Mouse (Mus musculus) spleen, postnatal 36 days (tissue): ENCODE measurements around the gene Mki67.

Source experiments
- DNase-seq, 2 experiments: peaks; one replicate each; pipeline ENCODE4 v3.0.0; 2022; ENCODE audit warnings: low spot score in 2 of 2, mixed read lengths in 1 of 2

The Mki67 gene

DNA sequence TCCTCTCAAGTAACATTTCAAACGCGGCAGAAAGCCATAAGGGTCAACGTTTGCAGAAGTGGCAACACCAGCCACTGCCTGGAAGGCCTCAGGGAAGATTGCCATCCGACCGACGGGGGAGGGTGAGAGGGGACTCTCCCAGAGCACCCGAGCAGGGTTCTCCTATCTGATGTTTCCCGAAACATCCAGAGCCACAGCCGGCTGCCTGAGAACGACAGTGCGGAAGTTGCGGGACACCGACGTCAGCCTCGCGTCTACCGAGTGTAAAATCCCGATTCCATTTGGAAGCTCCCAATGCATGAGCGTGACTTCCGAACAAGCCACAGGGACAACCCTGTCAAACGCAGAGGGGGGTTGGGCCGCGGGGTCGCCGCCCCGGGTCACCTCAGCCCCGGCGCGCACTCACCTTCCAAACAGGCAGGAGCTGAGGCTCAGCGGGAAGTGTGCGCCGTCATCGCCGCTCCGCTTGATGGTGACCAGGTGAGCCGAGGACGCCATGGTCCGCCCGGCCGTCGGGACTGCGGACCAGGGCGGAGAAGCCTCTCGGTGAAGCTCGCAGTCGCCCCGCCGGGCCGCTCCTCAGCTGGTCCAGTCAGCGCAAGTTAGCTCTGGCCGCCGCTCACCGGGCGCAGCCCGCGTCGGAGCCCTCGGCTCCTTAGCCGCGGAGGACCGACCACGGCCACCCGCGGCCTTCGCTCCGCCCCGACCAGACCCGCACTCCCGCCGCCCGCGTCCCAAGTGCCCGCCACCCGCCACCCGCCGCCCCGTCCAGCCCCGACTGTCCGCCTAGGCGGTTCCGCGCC is at the start of gene Mki67:
Mki67 (minus strand) TSS at position 720 of the 803 bp plus-strand sequence.
- peak in 1 of 2 experiments; percentile 40 for DNase-seq

DNA sequence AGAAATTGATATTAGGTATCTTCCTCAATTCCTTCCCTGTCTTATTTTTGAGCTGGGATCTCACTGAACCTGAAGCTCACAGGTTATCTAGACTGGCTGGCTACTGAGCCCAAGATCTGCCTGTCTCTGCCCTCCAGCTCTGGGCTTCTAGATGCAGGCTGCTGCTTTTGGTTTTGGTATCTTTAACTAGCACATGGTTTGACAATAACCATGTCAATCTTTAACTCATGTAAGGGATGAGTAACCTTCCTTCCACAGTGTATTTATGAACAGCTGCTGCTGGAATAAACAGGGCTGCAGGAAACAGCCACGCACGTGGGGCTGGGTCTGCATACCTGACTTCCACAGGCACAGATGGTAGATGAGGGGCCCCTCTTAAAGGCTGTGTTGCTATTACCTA is 47.1 kb upstream of the Mki67 start:
- no peak for DNase-seq

DNA sequence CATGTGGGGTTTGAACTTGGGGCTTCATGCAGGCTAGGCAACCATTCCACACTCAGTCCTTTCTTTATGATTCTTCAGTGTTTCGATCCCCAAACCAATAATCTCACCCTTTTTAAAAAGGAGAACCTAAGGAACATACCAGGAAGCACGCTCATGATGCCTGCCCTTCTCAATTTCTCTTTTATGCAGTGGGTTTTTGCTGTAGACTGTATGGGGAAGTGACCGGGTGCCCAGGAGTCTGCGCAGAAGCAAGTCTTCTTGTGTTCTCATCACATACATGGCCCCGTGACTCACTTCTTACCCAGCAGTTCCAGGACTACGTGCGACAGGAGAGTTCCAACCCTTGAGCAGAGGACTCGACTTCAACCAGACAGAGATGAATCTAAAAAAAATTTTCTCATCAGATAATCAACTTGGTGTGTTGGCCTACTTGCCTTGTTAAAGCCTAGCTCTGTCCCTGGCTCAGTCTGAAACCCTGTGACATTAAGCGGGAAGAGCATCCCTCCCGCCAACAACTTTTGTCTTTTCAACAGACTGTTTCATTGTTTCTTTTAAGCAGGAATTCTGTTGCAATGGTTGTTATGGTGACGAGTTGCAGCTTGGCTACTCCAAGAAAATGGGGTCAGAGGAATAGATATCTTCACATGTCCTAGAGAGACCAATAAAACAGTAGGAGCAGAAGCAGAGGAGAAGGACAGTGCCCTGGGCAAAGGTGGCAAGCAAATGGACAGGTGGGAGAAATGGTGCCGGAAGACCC is 42.8 kb upstream of the Mki67 start:
- DNase-seq = no peak

DNA sequence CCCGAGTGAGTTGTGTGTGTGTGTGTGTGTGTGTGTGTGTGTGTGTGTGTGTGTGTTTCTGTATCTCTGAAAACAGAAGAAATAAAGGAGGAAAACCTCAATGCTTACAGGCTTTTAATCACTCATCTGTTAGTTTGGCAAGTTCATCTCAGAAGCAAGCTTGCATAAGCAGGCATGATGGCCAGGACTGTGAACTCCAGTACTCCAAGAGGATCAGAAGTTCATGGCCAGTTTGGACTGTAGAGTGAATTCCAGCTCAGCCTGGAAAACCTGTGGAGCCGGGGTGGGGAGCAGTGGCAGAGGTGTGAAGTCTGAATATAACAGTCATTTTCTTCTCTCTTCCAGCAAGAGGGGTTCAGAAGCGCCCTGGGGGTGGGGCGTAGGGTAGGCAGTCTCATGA is 42.0 kb upstream of the Mki67 start:
- DNase-seq = no peak

DNA sequence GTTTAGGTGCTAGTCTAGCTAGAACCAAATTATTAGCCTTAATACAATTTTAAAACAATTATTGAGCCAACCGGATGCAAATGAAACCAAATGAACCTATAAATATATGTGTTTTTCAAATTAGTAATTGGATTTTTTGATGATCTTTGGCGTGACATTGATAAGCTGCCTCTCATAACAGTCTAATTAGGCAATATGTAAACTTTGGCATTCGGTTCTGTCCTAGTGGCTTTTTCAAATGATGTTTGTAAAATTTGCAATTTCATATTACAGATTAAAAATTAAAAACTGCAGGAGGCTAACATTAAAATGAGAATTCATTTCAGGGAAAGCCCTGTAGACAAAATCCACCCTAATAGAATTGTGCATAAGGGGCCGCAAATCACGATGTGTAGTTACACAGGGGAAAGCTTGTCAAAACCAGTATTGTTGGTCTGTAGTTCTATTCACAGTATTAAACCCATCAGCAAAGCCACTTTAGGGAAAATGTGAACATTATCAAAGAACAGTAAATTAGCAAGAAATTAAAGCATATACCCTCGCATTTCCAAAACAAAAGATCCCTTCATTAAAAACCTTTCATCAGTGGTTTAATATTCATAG is 40.9 kb upstream of the Mki67 start:
- no peak for DNase-seq

DNA sequence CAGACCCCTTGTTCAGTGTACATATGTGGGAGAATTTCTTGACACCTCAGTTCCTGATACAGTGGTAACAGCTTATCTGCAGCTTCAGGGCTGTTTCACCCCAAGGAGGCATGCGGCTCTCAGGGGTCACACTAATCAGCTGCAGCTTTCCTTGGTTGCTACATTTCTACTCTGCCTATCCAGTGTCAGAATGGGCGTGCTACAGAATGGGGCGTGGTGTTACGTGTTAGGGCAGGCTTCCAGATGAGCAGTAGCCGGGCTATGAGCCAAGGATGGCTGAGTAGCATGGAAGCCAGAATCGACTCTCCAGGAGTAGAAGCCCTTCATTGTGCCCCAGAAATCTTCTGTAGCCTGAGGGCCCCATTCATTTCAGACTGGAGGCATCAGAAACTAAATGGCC is 32.8 kb upstream of the Mki67 start:
- DNase-seq = no peak

DNA sequence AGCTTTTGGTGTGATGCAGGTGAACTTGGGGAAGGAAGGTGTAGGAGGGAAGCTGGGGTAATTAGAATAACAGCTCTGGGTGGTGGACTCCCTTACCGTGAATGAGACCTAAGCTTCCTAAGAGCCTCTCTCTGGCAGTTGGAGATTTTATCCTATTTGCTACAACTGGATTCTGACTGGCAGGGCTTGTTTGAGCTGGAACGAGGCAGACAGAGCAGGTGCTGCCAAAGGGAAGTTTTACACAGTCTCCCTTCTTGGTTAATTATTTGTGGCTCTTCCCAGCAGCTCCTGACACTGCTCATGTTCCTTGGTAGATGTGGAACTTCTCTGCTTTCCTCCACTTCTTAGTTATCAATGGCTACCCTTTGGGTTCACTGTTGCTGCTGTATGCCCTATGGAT is 30.9 kb upstream of the Mki67 start:
- DNase-seq = no peak

DNA sequence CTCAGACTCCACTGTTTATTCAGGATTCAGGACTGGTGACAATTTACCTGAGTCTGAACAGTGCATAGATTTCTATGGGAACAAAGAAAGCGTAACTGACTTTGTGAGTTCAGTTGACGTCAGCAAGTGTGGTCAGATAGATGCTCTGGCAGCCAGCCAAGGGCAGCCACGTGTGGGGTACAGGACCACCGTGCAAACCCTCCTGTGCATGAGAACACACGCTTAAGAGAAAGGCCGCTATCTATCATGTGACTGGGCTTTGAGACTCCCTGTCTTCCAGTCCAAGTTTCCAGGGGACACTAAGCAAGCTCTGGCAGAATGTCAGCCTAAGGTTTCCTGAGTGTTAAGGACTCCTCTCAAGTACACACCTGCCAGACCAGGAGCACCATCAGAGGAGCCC is 30.4 kb upstream of the Mki67 start:
- no peak for DNase-seq

DNA sequence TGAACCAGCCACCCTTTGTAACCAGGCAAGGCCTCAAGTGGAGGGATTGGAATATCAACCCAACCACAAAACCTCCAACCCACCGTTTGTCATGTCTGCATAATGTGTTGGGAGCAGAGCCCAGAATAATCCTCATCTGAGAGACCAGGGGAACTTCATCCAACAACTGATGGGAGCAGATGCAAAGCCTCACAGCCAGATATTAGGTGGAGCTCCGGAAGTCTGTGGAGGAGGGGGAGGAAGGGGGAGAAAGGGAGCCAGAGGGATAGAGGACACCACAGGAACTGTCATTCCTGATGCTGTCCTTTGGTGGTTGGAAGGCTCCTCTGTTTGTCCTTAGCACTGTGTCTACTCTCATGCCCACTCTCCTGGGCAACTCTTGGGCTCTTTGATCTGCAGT is 28.9 kb upstream of the Mki67 start:
- DNase-seq = no peak

DNA sequence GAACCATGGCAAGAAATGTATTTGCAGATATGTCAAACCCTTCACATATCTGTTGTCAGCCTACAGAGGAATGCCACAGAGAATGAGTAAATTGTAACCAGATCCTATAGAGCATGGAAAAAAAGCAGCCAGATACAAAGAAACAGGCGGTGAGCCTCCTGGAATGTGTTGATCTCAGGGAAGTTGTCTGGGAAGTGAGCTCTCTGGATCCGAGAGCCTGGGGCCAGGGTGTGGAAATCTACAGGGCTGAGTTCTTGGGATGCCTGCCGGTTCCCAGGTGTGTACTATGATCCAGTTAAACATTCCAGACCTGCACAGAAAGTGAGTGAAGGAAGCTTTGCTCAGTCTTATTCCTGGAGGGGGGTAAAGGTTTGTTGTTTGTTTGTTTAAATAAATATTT is 24.3 kb upstream of the Mki67 start:
- DNase-seq = no peak

DNA sequence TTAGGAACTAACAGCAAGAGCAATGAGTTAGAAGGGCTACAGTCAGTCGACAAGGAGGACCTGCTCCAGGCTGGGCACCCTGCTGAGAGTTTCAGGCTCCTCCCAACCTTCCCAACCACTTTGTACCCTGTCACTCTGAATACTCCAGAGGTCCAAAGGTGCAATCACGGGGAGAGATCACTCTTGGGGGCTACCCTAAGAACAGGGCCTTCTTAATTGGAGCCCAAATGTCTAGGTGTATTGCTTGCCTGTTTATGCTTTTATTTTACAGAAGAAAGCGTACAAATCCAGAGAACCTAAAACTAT is 20.4 kb upstream of the Mki67 start:
- no peak for DNase-seq

DNA sequence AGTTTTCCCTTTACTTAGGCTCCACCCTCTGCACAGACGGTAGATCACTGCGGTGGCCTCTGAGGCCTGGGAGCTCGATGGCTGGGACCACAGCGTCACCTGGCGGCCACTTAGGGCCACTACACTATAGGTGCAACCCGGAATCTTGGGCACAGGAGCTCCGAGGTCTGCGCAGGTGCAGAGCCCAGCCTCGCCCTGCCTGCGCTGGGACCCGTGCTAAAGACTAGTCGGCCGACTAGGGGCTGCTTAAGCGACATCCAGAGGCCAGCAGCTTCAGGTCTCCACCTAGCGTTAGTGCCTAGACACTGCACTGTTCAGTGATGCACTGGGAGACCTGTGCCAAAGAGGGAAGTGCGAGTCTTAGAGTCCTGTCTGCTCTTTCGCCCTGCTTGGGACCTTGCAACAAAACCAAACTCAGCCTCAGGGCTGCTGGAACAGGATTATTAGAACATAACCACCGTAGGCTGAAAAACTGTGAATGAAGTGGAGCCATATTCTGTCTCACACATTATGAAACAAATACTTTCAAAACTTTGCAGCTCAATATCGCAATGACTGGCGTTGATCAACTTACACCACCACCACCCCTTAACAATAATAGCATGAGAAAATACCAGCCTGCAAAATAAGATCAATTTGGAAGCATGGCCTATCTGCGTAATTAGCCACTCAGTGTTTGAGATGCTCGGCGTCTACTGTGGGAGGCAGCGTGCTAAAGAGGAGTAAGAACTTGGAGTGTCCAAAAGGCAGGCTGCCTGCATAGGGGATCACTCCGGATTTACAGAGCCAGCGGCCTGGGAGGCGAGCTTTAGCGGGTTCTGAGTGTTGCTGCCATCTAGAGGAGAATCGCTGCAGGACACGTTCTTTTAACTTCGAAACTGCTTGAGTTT is 19.8 kb upstream of the Mki67 start:
- DNase-seq = peak; percentile 94 to 95

DNA sequence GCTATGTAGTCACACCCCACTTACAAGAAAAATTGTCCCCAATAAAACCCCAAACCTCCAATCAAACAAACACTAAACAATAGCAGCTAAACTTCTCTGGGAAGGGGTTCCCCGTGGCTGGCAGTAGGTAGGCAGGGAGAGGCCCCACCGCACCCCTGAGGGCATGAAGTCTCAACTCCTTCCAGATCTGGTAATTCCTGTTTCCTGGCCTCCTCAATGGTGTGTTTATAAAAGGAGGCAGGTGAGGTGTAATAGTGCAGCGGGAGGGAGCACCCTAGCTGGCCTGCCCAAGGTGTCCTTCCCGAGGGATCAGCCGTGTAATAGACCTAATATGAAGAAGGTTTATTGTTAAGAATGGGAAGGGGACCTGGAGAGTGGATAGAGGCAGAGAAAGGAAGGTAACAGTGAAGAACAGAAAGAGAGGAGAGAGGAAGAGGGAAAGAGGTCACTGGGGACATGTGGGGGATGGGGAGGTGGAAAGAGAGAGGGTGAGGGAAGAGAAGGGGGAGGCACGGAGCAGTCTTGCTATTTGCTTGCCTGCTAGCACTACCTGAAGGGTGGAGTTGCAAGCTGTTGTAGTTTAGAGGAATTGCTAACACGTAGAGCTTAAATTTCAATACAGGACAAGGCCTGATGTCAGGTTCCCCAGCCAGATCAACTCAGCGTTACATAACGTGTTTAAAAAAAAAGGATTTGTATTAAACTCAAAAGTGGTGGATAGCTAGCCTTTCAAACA is 18.9 kb upstream of the Mki67 start:
- no peak for DNase-seq

DNA sequence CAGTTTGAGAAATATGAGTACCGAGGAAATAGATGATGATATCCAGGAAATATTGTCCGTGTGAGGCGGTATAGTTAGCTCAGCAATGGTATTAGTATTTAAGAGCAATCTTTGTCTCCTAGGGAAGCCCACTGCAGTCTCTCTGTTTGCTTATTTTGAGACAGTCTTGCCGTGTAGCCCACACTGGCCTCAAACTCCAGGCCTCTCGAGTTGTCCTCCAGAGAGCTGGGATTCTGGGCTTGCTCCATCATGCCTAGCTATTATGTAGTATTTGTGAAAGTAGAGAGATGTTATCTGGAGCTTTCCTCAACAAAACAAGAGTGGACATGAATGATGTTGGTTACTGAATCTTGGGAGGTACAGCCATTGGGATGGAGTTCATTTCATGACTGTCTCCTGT is 18.2 kb upstream of the Mki67 start:
- no peak for DNase-seq

DNA sequence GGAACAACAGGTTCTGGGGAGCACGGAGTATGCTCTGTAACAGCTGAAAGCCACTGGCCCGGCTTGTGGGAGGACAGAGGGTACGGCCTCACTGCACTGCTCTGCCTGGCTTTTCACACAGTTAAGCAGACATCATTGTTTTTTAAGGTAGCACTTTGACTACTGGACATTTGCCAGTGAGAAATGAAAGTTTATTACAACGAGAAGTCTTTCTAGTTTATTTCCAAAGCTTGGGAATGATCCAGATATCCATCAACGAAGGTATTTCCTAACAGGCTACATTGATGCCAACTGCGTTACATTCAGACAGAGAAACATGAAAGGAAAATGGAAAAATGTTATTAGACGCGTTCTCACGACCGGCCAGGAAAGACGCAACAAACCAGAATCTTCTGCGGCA is 11.9 kb upstream of the Mki67 start:
- no peak for DNase-seq

DNA sequence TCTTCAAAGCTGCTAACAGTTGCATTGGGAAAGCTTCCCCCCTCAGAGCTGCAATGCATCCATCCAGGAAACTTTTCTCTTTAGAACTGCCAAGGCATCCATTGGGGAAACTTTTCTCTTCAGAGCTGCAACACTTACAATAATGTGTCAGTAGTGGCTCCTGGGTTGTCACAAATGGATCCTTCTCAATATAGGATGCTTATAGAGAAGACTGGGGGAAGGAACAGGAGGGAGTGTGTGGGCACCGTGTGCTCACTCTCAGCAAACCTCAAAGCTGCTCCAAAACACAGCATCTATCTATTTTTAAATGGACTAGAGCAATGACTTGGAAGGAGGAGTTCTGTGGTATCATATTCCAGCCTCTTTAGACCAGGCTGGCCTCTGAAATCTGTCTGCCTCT is 10.5 kb upstream of the Mki67 start:
- no peak for DNase-seq

DNA sequence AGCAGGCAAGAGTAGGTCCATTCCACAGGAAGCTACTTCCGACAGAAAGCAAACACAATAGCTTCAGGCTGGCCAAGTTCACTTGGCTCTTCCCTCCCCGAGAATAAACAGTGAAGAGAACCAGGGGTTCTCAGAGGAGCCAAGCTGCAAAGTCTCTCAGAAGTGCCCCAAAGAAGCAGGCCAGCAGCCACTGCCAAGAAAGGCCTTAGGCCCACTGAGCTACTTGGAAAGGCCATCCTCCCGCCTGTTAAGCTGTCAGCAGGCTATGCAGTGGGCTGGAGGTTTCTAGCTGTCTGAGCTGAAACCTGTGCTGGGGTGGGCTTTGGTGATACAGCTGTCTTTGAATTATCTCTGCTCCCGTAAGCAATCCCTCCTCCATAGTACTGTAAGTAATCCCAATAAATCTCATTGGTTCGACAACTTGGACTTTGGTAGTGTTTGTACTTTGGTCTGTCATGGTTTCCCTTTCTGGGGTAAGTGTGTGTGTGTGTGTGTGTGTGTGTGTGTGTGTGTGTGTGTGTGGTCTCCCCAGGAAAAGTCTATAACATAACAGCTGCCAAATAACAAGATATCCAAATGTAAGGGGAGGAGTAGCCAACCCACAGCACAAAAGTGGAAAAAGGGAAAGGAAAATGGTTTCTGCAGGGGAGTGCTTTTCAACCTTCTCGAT is 7.6 kb upstream of the Mki67 start:
- DNase-seq = no peak

DNA sequence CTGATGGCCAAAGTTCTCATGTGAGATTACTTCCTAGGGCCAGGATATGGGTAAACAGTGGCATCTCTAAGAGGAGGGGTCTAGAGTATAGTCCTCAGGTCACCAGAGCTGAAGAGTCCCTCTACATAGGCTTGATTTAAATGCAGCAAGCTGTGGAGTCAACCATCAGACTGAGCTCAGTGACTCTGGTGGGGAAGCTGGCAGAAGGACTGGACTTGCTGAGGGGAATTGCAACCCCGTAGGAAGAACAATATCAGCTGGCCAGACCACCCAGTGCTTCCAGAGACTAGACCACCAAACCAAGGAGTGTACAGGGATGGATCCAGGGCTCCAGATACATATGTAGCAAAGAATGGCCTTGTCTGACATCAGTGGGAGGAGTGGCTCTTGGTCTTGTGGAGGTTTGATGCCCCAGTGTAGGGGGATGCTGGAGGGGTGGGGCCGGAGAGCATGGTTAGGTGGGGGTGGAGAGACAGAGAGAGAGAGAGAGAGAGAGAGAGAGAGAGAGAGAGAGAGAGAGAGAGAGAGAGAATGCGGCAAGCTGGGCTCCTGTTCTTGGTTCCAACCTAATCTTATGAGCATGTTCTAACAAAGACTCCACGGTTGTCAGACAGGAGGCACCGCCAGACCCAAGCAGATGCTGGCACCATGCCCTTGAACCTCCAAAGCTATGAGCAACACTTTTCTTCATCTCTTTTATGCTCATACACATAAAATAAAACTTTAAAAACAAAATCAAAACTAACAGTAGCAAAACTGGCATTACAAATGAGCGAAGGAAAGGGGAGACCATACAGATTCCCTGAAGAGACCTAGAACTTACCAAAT is 6.1 kb upstream of the Mki67 start:
- no peak for DNase-seq

DNA sequence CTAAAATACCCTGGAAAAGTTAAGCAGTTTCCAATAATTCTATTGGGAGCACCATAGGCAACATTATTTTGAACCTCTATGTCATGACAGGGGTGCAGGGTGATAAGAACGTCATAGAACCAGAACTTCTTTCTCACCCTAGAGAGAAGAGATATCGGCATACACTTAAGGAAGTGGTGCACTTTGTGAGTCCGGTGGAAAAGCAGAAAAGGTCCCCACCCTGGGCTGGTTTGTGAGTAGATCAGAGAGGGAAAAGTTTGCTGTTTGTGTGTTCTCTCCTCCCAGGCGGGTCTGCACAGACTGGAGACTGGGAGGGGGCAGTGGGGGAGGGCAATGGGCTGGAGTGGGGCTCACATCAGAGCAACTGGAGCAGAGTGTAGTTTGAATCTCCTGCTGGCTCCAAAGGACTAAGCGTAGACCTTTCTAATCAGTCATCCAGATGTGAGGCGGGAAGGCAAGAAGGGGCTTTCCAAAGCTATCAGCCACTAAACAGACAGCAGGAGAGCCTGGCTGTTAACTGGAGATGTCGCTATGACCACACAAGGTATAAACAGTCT is 5.4 kb upstream of the Mki67 start:
- peak; percentile 31 to 70 for DNase-seq
